Mouse (Mus musculus): ENCODE data around the gene Ucn2.

- no peak for TF ChIP-seq CTCF (IDR thresholded peaks at IDR 0.05; ENCODE audit: control insufficient read depth, insufficient read depth, insufficient replicate concordance, low read depth, low read length)
- no peak for TF ChIP-seq POLR2A (IDR thresholded peaks at IDR 0.05; ENCODE audit: control insufficient read depth, low read depth, low read length)
Measured at GRCm38 (mm10) chr9:109031001-109031400, 45.2 kb downstream of the Ucn2 start.

Measured in testis, adult 2 months (tissue).